Mouse (Mus musculus): ENCODE data around the gene Rtl8b. TPM values are rescaled to one million over a fixed set of nuclear protein-coding genes. Genes with fewer than 3 reads are reported as not detected.
"Not testable (repeated sequence)": the region's sequence is repeated elsewhere in the genome, so short reads cannot be mapped to it uniquely, and the experiment has no call there.

The Rtl8b gene
- total RNA-seq (2017): 5.0 and 6.6 TPM in 2 replicates

- peak; percentile 96 to 99 for ATAC-seq (replicated peaks in 1 of 2; ENCODE audit: insufficient read depth in 1 of 2, low FRiP score in 2 of 2, low TSS enrichment in 1 of 2, low read depth in 1 of 2, poor library complexity in 2 of 2, severe bottlenecking in 2 of 2)
Observed at GRCm38 (mm10) chrX:53670294-53670693, at the start of gene Rtl8b. Rtl8b (minus strand) TSS chrX:53670408.

GRCm38 (mm10) chrX:53716323-53717182 is 46.3 kb upstream of the Rtl8b start:
- peak; percentile 56 to 82 for ATAC-seq (replicated peaks in 1 of 2; ENCODE audit: insufficient read depth in 1 of 2, low FRiP score in 2 of 2, low TSS enrichment in 1 of 2, low read depth in 1 of 2, poor library complexity in 2 of 2, severe bottlenecking in 2 of 2)

DNA sequence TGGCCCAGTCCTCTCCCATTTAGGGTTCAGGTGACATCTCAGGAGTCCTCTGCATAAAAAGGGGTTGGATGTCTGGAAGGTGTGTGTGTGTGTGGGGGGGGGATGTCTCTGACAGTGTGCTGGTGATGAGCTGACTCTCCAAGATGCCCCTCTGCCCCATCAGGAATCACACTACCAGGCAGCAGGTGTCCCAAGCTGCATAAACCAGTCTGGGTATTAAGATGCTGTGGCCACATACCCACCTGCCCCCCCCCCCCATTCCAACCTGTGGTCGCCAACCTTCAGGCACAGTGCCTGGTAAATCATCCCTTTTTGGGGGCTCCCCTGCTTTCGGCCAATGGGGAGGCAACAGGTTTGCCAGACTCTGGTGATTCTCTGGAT is 45.7 kb upstream of the Rtl8b start:
- ATAC-seq (replicated peaks in 1 of 2; ENCODE audit: insufficient read depth in 1 of 2, low FRiP score in 2 of 2, low TSS enrichment in 1 of 2, low read depth in 1 of 2, poor library complexity in 2 of 2, severe bottlenecking in 2 of 2): no peak

- no peak for ATAC-seq (replicated peaks in 1 of 2; ENCODE audit: insufficient read depth in 1 of 2, low FRiP score in 2 of 2, low TSS enrichment in 1 of 2, low read depth in 1 of 2, poor library complexity in 2 of 2, severe bottlenecking in 2 of 2)
Observed at GRCm38 (mm10) chrX:53702673-53703072, 32.5 kb upstream of the Rtl8b start.

GRCm38 (mm10) chrX:53699225-53699624 is 29.0 kb upstream of the Rtl8b start:
- ATAC-seq (replicated peaks in 1 of 2; ENCODE audit: insufficient read depth in 1 of 2, low FRiP score in 2 of 2, low TSS enrichment in 1 of 2, low read depth in 1 of 2, poor library complexity in 2 of 2, severe bottlenecking in 2 of 2): no peak

DNA sequence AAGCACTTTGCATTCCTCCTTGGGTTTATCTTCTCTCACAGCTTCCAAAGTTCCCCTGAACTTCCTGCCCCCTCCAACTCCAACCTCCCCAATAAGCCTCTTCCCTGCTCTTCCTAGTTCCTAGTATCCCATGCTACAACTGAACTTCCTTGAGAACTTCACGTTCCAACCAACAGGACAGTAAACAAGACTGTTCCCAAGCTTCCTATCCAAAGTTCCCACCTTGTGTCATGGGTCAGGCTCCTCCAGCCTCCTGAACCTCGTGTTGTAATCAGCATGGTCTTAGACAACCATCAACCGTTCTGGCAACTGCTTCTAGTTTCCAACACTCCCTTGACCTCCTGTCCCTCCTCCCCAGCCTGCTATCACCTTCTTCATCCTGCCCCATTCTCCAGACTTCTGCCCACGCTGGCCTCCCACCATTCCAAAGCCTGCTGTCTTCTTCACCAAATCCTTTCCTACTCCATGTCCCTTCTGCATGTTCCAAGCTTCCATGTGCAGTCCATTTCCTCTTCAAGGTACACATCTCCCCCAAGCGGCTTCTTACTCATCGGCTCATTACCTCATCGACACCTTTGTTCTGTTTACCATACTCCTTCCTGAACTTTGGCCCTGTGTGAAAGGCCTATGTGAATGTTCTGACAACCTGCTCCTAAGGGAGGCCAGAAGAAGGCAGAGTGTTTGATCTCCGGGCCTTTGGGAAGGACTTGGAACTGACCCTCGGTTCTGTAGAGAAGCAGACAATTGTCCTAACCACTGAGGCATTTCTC is 24.0 kb upstream of the Rtl8b start:
- no peak for ATAC-seq (replicated peaks in 1 of 2; ENCODE audit: insufficient read depth in 1 of 2, low FRiP score in 2 of 2, low TSS enrichment in 1 of 2, low read depth in 1 of 2, poor library complexity in 2 of 2, severe bottlenecking in 2 of 2)

DNA sequence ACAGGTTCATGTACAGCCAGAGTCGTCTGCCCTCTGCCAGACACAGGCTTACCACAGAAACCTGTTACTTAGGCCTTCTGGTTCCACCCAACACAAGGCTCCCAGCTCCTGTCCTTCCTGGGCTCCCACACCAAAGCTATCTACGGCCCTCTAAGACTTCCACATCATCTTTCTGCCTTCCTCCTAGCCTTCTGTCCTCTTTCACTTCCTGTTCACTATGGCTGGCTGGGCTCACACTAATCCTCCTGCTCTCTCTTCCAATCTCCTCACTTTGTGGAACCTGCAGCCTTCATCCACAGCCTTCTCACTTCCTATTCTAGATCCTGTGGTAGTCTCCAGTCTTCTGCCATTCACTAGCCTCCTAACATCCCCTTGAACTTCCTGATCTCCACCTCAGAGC is 22.9 kb upstream of the Rtl8b start:
- no peak for ATAC-seq (replicated peaks in 1 of 2; ENCODE audit: insufficient read depth in 1 of 2, low FRiP score in 2 of 2, low TSS enrichment in 1 of 2, low read depth in 1 of 2, poor library complexity in 2 of 2, severe bottlenecking in 2 of 2)

GRCm38 (mm10) chrX:53692065-53692464 is 21.9 kb upstream of the Rtl8b start:
- ATAC-seq (replicated peaks in 1 of 2; ENCODE audit: insufficient read depth in 1 of 2, low FRiP score in 2 of 2, low TSS enrichment in 1 of 2, low read depth in 1 of 2, poor library complexity in 2 of 2, severe bottlenecking in 2 of 2): no peak

DNA sequence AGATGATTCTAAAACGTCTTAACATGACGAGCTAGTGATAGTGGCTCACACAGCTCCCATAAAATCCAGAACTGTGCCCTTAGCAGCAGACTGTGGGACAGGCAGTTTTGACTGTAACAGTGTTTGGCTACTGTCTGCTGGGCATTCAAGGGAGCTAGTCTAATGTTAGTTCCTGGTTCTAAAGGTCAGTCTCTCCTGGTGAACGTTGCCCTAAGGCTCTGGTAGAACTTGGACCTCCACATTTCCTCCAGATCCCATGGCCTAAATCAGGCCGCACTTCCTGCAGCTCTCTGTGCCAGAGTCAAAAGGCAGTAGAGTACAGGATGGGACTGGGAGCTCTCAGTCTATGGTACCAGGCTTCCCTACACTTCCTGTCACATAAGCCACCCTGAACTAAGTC is 14.5 kb upstream of the Rtl8b start:
- ATAC-seq (replicated peaks in 1 of 2; ENCODE audit: insufficient read depth in 1 of 2, low FRiP score in 2 of 2, low TSS enrichment in 1 of 2, low read depth in 1 of 2, poor library complexity in 2 of 2, severe bottlenecking in 2 of 2): not testable (repeated sequence)

- not testable (repeated sequence) for ATAC-seq (replicated peaks in 1 of 2; ENCODE audit: insufficient read depth in 1 of 2, low FRiP score in 2 of 2, low TSS enrichment in 1 of 2, low read depth in 1 of 2, poor library complexity in 2 of 2, severe bottlenecking in 2 of 2)
Observed at GRCm38 (mm10) chrX:53682650-53683049, 12.4 kb upstream of the Rtl8b start.

- ATAC-seq (replicated peaks in 1 of 2; ENCODE audit: insufficient read depth in 1 of 2, low FRiP score in 2 of 2, low TSS enrichment in 1 of 2, low read depth in 1 of 2, poor library complexity in 2 of 2, severe bottlenecking in 2 of 2): peak; percentile 42 to 59; a peak in 2 of 4 replicates
Observed at GRCm38 (mm10) chrX:53676943-53677342, 6.7 kb upstream of the Rtl8b start.

DNA sequence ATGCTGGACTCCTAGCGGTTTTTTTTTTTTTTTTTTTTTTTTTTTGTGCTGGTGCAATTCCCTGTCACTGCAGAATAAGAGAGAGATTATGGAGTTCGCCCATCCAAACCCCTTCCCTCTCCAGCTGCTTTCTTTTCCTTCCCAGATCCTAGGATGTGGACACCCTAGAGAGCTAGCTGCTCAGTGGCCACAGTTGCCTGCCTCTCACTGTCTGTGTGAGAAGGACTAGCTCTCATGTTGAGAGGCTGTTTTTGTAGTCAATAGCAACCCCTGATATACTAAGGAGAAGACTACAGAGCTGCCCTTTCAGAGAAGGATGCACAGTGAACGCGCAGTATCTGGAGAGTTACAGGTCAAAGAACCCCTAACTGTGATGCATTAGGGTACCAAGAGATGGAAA is 488 bp upstream of the Rtl8b start:
- ATAC-seq (replicated peaks in 1 of 2; ENCODE audit: insufficient read depth in 1 of 2, low FRiP score in 2 of 2, low TSS enrichment in 1 of 2, low read depth in 1 of 2, poor library complexity in 2 of 2, severe bottlenecking in 2 of 2): not testable (repeated sequence)

- peak; percentile 56 to 63 for ATAC-seq (replicated peaks in 1 of 2; ENCODE audit: insufficient read depth in 1 of 2, low FRiP score in 2 of 2, low TSS enrichment in 1 of 2, low read depth in 1 of 2, poor library complexity in 2 of 2, severe bottlenecking in 2 of 2)
Observed at GRCm38 (mm10) chrX:53669557-53670270, 494 bp downstream of the Rtl8b start.

- ATAC-seq (replicated peaks in 1 of 2; ENCODE audit: insufficient read depth in 1 of 2, low FRiP score in 2 of 2, low TSS enrichment in 1 of 2, low read depth in 1 of 2, poor library complexity in 2 of 2, severe bottlenecking in 2 of 2): not testable (repeated sequence)
Observed at GRCm38 (mm10) chrX:53652917-53653316, 17.3 kb downstream of the Rtl8b start.

GRCm38 (mm10) chrX:53645885-53646284 is 24.3 kb downstream of the Rtl8b start:
- ATAC-seq (replicated peaks in 1 of 2; ENCODE audit: insufficient read depth in 1 of 2, low FRiP score in 2 of 2, low TSS enrichment in 1 of 2, low read depth in 1 of 2, poor library complexity in 2 of 2, severe bottlenecking in 2 of 2): no peak

DNA sequence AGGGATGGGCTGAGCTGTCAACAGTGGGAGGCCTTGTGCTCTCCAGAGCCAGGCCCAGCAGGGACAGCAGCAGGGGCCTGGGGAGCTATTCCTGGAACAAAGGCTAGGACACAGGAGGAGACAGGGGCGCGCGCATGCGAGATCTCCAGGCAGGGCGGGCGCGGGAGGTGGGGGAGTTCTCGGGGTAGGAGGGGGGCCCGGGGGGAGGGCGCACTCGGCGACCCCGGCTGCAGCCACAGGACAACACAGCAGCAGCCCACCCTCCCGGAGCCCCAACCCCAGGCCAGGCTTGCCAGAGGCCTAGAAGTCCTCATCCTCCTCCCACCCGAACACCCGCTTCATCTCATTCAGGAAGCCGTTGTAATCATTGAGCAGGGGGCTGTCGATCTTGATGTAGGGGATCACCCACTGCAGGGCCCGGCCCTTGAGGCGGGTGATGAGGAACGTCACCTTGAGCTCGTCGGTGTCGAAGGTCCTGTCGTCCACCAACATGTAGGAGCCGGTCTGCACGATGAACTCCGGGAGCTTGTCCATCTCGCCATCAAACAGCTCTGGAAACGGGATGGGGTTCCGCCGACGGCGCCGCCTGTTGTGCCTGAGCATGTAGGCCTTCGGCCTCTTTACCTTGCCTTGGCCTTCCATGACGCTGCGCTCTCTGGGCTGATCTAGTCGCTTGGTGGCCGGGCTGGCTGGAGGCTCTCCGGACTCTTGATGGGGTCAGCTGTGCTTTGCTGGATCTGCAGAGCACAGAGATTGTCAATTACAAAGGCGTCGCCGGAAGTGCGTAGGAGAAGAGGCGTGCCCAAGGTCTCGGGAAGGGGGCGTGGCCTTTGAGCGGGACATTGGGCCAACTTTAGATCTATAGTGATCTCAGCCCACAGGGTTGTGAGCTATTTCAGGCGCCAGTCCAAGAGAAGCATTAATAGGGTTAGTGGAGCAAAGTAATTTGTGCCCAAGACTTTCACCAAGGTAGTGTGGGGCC is 26.9 kb downstream of the Rtl8b start, which contains the start of gene Rtl8a:
Gene Rtl8a, minus strand, starts transcription at position 703 of the 982 bp plus-strand sequence.
- peak; percentile 97 to 99 for ATAC-seq (replicated peaks in 1 of 2; ENCODE audit: insufficient read depth in 1 of 2, low FRiP score in 2 of 2, low TSS enrichment in 1 of 2, low read depth in 1 of 2, poor library complexity in 2 of 2, severe bottlenecking in 2 of 2)

GRCm38 (mm10) chrX:53642604-53642979 is 27.6 kb downstream of the Rtl8b start:
- ATAC-seq (replicated peaks in 1 of 2; ENCODE audit: insufficient read depth in 1 of 2, low FRiP score in 2 of 2, low TSS enrichment in 1 of 2, low read depth in 1 of 2, poor library complexity in 2 of 2, severe bottlenecking in 2 of 2): not testable (repeated sequence)

Measured in hematopoietic stem cell, adult 5-6 weeks (primary cell).